Mouse (Mus musculus) midbrain, embryonic 10.5 days (tissue): ENCODE results near the gene 9130230L23Rik. TPM values are rescaled to one million over a fixed set of nuclear protein-coding genes. Genes with fewer than 3 reads are reported as not detected.

ENCODE experiments used
- DNase-seq: peaks from one replicate; pipeline ENCODE4 v3.0.0-alpha.2; 2017; ENCODE audit warnings: low spot score
- H3K27ac ChIP-seq: fragments of 300-500 bp; sonication (generic); replicated peaks from 2 replicates; pipeline ENCODE4 v1.5.1; 2016; ENCODE audit warnings: mild to moderate bottlenecking
- H3K27me3 ChIP-seq: fragments of 300-500 bp; sonication (generic); 2 replicates; pipeline ENCODE4 v1.6.1; 2016; ENCODE audit warnings: low read depth, mild to moderate bottlenecking; ENCODE audit not compliant: poor library complexity, severe bottlenecking
- H3K36me3 ChIP-seq: fragments of 300-500 bp; sonication (generic); 2 replicates; pipeline ENCODE4 v1.6.1; 2016; ENCODE audit warnings: mild to moderate bottlenecking, moderate library complexity
- H3K4me1 ChIP-seq: fragments of 300-500 bp; sonication (generic); 2 replicates; pipeline ENCODE4 v1.6.1; 2016
- H3K4me3 ChIP-seq: fragments of 300-500 bp; sonication (generic); 2 replicates; pipeline ENCODE4 v1.5.1; 2016; ENCODE audit warnings: mild to moderate bottlenecking, moderate library complexity
- H3K9me3 ChIP-seq: fragments of 300-500 bp; sonication (generic); replicated peaks from 2 replicates; pipeline ENCODE4 v1.6.1; 2016; ENCODE audit warnings: mild to moderate bottlenecking
- WGBS: fragments of 180-500 bp; shearing (Covaris S2); methylation state at CpG from one replicate; pipeline ENCODE4 v1.1.7; 2016; 5-methylcytosine and 5-hydroxymethylcytosine counted together
- polyA plus RNA-seq: library from polyadenylated mRNA; unstranded; fragments of >200 nt; fragmentation: Nextera tagmentation; extraction: Ambion mirVana; gene quantifications from 2 replicates; pipeline ENCODE4 v1.2.1, GENCODE M21; 2016

9130230L23Rik gene
- polyA plus RNA-seq, 1 experiment from 2014 or later, result not detected

DNA sequence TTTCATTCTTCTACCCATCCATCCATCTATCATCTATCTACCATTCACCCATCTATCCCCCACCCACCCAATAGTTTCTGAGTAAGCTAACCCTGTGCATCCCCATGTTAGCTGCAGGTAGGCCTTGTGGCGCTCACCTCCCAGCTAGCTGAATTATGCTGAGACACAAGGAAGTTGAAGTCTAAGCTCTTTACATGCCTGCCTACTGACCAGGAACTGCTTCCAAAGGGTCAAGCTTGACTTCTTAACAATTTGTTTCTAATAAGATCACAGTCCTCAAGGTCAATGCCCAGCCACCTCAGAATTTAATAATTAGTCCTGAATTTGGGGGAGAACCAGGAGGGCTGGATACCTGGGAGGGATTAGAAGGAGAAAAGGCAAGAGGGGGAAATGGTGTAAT lies 28.7 kb upstream of the 9130230L23Rik start:
- no peaks in the 10 kb centered on the region for H3K27me3 ChIP-seq
- DNase-seq, result no peak
- H3K9me3 ChIP-seq, result no peaks in the 10 kb centered on the region
- WGBS, result 94% methylated on average over 1 of the region's 1 CpGs
- no peaks in the 10 kb centered on the region for H3K4me1 ChIP-seq
- H3K4me3 ChIP-seq, result no peak overlapping the region
- H3K36me3 ChIP-seq, result no peaks in the 10 kb centered on the region
- H3K27ac ChIP-seq, result no peak overlapping the region

DNA sequence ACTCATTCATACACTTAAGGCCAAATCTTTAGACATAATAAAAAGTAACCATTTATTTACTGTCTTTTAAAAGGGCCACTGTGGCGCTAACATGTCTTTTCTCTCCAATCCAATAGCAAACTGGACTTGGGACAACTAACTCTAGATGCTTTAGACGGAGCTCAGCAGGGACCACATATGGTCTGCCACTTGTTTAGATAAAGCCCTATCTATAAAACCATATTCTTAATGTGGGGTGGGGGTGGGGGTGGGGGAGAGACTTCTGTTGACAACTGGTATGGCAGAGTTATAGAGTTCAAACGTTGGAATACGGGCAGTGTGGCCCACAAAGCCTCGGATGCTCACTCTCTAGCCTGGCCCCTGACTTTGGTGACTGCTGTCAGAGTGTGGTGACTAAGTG lies 27.6 kb upstream of the 9130230L23Rik start:
- 84% methylated on average over 5 of the region's 5 CpGs for WGBS
- Histone ChIP-seq H3K27me3 (no peaks in the 10 kb centered on the region), H3K4me1 (no peaks in the 10 kb centered on the region), H3K36me3 (no peaks in the 10 kb centered on the region), H3K9me3 (peaks cover 6% of the 10 kb centered on the region), H3K27ac (no peak overlapping the region), H3K4me3 (no peak overlapping the region)
- no peak for DNase-seq

GRCm38 (mm10) chr5:66028232-66028631 lies 24.1 kb upstream of the 9130230L23Rik start:
- H3K4me1 ChIP-seq, result no peaks in the 10 kb centered on the region
- no peak overlapping the region for H3K4me3 ChIP-seq
- H3K27ac ChIP-seq, result no peak overlapping the region
- H3K27me3 ChIP-seq, result no peaks in the 10 kb centered on the region
- 91% methylated on average over 5 of the region's 5 CpGs for WGBS
- DNase-seq, result no peak
- H3K9me3 ChIP-seq, result peaks cover 19% of the 10 kb centered on the region
- H3K36me3 ChIP-seq, result no peaks in the 10 kb centered on the region; the same call in 1 of the 2 replicates

GRCm38 (mm10) chr5:66027206-66027605 lies 23.1 kb upstream of the 9130230L23Rik start:
- H3K4me3 ChIP-seq, result no peak overlapping the region
- DNase-seq, result no peak
- no peaks in the 10 kb centered on the region for H3K4me1 ChIP-seq
- H3K27me3 ChIP-seq, result no peaks in the 10 kb centered on the region
- H3K36me3 ChIP-seq, result no peaks in the 10 kb centered on the region; the same call in 1 of the 2 replicates
- no peak overlapping the region for H3K27ac ChIP-seq
- peaks cover 19% of the 10 kb centered on the region for H3K9me3 ChIP-seq
- 91% methylated on average over 8 of the region's 8 CpGs for WGBS

DNA sequence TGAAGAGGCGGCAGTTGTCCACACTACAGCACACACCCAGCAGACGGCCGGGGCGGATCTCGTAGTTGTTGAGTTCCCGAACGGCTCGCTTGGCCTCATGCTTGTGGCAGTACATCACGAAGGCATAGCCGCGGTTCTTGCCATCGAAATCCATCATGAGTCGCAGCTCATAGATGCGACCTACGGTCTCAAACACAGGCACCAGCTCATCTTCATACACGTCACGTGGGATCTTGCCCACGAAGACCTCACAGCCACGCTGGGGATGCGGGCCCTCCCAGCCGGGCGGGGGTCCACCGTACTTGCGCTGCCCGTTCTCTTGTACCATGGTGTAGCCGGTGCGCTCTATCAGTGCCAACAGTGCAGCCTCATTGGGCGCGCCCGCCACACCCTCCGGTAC lies 22.7 kb upstream of the 9130230L23Rik start:
- no peaks in the 10 kb centered on the region for H3K4me1 ChIP-seq
- H3K4me3 ChIP-seq, result no peak overlapping the region
- WGBS, result 98% methylated on average over 31 of the region's 31 CpGs
- H3K27me3 ChIP-seq, result no peaks in the 10 kb centered on the region
- no peak for DNase-seq
- peaks cover 19% of the 10 kb centered on the region for H3K9me3 ChIP-seq
- H3K36me3 ChIP-seq, result no peaks in the 10 kb centered on the region; the same call in 1 of the 2 replicates
- H3K27ac ChIP-seq, result no peak overlapping the region

DNA sequence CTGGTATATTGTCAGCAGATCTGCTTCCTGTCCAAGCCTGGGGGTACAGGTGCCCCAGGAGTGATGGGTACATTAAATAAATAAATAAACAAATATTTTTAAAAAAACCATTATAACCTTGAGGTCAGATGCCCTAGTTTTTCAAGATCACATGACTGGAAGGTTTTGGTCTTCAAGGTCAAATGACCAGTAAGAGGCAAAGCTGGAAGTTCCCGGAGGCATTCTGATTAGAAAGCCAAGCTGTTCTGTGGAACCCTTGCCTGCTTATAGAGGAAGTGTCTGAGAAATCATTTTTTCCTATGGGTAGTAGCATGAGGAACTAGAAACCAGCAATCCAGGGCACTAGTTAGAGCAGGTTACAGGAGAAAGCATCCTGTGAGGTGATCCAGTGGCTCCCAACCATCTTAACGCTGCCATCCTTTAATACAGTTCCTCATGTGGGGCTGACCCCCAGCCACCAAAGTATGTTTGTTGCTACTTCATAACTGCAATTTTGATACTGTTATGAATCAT lies 11.4 kb upstream of the 9130230L23Rik start:
- DNase-seq, result no peak
- Histone ChIP-seq H3K27ac (no peak overlapping the region), H3K4me3 (no peak overlapping the region), H3K4me1 (no peaks in the 10 kb centered on the region), H3K9me3 (no peaks in the 10 kb centered on the region), H3K36me3 (no peaks in the 10 kb centered on the region), H3K27me3 (no peaks in the 10 kb centered on the region)
- WGBS, result 91% methylated on average over 2 of the region's 2 CpGs

- Histone ChIP-seq H3K9me3 (no peaks in the 10 kb centered on the region), H3K4me1 (no peaks in the 10 kb centered on the region), H3K36me3 (no peaks in the 10 kb centered on the region), H3K27ac (no peak overlapping the region), H3K27me3 (no peaks in the 10 kb centered on the region), H3K4me3 (no peak overlapping the region)
- no peak for DNase-seq
- 87% methylated on average over 2 of the region's 2 CpGs for WGBS
Observed at GRCm38 (mm10) chr5:66014437-66014836, 10.4 kb upstream of the 9130230L23Rik start.

DNA sequence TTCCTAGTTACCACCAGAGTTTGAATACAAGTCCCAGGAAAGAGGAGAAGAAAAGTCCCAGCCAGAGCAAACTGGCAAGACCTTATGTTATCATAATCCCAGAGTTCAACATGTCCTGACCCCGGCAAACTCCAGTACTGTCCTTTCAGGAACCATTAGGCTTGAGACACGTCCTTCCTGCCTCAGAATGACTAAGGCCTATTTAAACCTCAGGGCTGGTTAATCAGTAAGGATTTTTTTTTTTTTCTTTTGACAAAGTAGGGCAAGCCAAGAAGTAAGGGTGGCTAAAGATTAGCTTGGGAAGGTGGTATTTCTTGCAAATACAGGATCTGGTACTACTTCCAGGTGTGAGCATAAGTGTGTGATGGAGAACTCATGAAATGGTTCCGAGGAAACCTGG lies 9.9 kb upstream of the 9130230L23Rik start:
- Histone ChIP-seq H3K9me3 (no peaks in the 10 kb centered on the region), H3K4me3 (no peak overlapping the region), H3K4me1 (no peaks in the 10 kb centered on the region), H3K27me3 (no peaks in the 10 kb centered on the region), H3K27ac (no peak overlapping the region), H3K36me3 (no peaks in the 10 kb centered on the region)
- whole genome bisulfite sequencing, result 86% methylated on average over 3 of the region's 3 CpGs
- DNase-seq, result no peak

DNA sequence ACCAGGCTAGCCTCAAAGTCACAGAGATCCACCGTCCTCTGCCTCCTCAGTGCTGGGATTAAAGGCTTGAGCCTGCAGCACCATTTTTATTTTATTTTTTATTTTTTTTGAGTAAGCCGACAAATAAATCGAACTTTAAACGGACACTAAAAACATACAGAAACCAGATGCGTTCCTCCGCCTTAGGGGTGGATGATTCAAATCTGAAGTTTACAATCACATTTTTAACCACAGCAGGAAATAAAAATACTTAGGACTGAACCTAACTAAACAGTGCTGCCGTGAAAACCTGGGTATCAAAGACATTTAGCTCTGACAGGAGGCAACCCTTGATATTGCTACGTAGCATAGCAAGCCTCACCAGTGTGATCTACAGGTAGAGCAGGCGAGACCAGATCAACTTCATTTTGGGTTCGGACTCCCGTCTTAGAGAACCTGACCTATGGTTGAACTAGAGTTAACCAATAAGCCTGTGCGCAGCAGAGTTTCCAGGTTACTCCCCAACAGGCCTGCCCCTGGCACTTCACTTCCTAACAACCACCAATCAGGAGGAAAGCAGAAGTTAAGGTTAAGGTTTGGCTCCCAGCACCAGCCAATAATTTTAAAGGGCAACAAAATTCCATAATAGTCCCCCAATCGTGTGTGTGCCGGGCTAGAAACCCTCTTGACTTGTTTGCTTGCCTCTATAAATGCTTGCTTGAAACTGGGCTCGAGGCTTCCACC lies 4.3 kb upstream of the 9130230L23Rik start:
- H3K4me3 ChIP-seq, result no peak overlapping the region
- H3K27ac ChIP-seq, result no peak overlapping the region
- H3K36me3 ChIP-seq, result no peaks in the 10 kb centered on the region
- 0 out of 2 replicates have a peak, but pooled peaks cover 8% of the 10 kb centered on the region for H3K4me1 ChIP-seq
- 88% methylated on average over 15 of the region's 15 CpGs for WGBS
- H3K9me3 ChIP-seq, result no peaks in the 10 kb centered on the region
- DNase-seq, result no peak
- H3K27me3 ChIP-seq, result 0 out of 2 replicates have a peak, but pooled peaks cover 3% of the 10 kb centered on the region

GRCm38 (mm10) chr5:66005041-66005678 lies 1.1 kb upstream of the 9130230L23Rik start:
- no peaks in the 10 kb centered on the region for H3K36me3 ChIP-seq
- H3K9me3 ChIP-seq, result no peaks in the 10 kb centered on the region
- no peak for DNase-seq
- H3K27ac ChIP-seq, result no peak overlapping the region
- no peak overlapping the region for H3K4me3 ChIP-seq
- 0 out of 2 replicates have a peak, but pooled peaks cover 3% of the 10 kb centered on the region for H3K27me3 ChIP-seq
- H3K4me1 ChIP-seq, result 0 out of 2 replicates have a peak, but pooled peaks cover 8% of the 10 kb centered on the region
- WGBS, result 51% methylated on average over 16 of the region's 16 CpGs

DNA sequence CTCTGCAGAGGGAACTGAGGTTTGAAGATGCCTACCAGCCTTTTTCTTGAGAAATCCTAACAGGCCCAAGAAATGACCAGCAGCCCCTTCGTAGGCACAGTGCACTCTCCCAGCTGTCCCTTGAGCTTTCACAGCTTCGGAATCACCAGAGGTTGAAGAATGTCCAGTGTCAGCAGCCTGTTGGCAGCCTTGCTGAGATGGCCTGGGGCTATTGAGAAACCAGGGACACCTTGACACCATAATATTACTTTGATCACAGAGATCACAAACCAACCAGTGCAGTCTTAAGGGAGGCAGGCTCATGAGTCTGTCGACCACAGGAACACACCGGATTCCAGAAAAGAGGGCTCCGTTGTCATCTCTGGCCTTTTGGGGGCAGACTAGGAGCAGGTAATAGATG lies 2.9 kb downstream of the 9130230L23Rik start:
- Histone ChIP-seq H3K4me3 (no peak overlapping the region), H3K4me1 (0 out of 2 replicates have a peak, but pooled peaks cover 8% of the 10 kb centered on the region), H3K27me3 (0 out of 2 replicates have a peak, but pooled peaks cover 3% of the 10 kb centered on the region), H3K36me3 (no peaks in the 10 kb centered on the region), H3K9me3 (no peaks in the 10 kb centered on the region), H3K27ac (no peak overlapping the region)
- 84% methylated on average over 5 of the region's 5 CpGs for WGBS
- DNase-seq, result no peak

- H3K27me3 ChIP-seq, result 0 out of 2 replicates have a peak, but pooled peaks cover 3% of the 10 kb centered on the region
- no peaks in the 10 kb centered on the region for H3K36me3 ChIP-seq
- no peak for DNase-seq
- H3K27ac ChIP-seq, result no peak overlapping the region
- 0 out of 2 replicates have a peak, but pooled peaks cover 8% of the 10 kb centered on the region for H3K4me1 ChIP-seq
- no peaks in the 10 kb centered on the region for H3K9me3 ChIP-seq
- 86% methylated on average over 6 of the region's 6 CpGs for WGBS
- H3K4me3 ChIP-seq, result no peak overlapping the region
Observed at GRCm38 (mm10) chr5:66000567-66001125, 3.4 kb downstream of the 9130230L23Rik start.

DNA sequence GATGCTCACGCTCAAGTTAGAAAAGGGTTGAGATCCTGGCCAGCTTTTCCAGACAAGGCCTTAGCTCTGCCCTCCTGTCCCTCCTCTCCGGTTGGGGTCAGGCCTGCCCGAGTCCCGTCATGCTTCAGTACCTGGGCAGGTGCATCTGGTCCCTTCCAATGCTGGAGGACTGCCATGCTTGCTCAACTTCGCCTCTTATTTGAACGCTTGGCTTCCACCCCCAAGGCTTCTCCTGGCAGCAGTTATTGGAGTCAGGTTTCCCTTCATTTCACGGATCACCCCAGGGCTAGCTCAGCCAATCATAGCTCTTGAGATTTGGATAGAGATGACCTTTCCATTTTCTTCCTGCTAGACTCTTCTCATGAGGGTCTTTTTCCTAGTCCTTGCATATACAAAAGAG lies 4.0 kb downstream of the 9130230L23Rik start:
- Histone ChIP-seq H3K36me3 (no peaks in the 10 kb centered on the region), H3K4me1 (0 out of 2 replicates have a peak, but pooled peaks cover 7% of the 10 kb centered on the region), H3K27ac (no peak overlapping the region), H3K27me3 (no peaks in the 10 kb centered on the region), H3K4me3 (no peak overlapping the region), H3K9me3 (no peaks in the 10 kb centered on the region)
- WGBS, result 85% methylated on average over 7 of the region's 7 CpGs
- no peak for DNase-seq
